Mouse (Mus musculus): Measurements from ENCODE around the gene Heatr3. TPM values are rescaled to one million over a fixed set of nuclear protein-coding genes. Genes with fewer than 3 reads are reported as not detected.

Heatr3 gene
- polyA plus RNA-seq, 1 experiment from 2014 or later, result 10.0 TPM

GRCm38 (mm10) chr8:88198945-88199571 lies 61.4 kb downstream of the Heatr3 start, which contains the start of gene Tent4b:
Gene Tent4b, plus strand, starts transcription at chr8:88199213.
- under 1% methylated on average over 67 of the region's 97 CpGs for WGBS
- H3K36me3 ChIP-seq (ENCODE audit: control insufficient read depth, insufficient read depth), result no peaks in the 10 kb centered on the region
- peak; percentile 94 for ATAC-seq
- peak within 1 kb of the TSS; percentile 86 for H3K9ac ChIP-seq (ENCODE audit: low read depth, low read length)
- peak within 1 kb of the TSS; percentile 86 for H3K4me3 ChIP-seq (ENCODE audit: low read depth, low read length)
- H3K9me3 ChIP-seq (ENCODE audit: control insufficient read depth), result no peaks in the 10 kb centered on the region
- no peaks in the 10 kb centered on the region for H3K27me3 ChIP-seq (replicated peaks; ENCODE audit: control insufficient read depth, insufficient read depth, low read length)
- 0 out of 2 replicates have a peak, but pooled peaks cover 8% of the 10 kb centered on the region for H3K4me1 ChIP-seq (replicated peaks; ENCODE audit: control insufficient read depth, insufficient read depth, low read length)
- peak within 1 kb of the TSS; percentile 96 for H3K27ac ChIP-seq (ENCODE audit: low read depth, low read length)
- no peak for TF ChIP-seq CTCF (IDR thresholded peaks at IDR 0.05; ENCODE audit: low read depth)
- H3K4me2 ChIP-seq (replicated peaks; ENCODE audit: low read depth), result peak within 1 kb of the TSS; percentile 93

DNA sequence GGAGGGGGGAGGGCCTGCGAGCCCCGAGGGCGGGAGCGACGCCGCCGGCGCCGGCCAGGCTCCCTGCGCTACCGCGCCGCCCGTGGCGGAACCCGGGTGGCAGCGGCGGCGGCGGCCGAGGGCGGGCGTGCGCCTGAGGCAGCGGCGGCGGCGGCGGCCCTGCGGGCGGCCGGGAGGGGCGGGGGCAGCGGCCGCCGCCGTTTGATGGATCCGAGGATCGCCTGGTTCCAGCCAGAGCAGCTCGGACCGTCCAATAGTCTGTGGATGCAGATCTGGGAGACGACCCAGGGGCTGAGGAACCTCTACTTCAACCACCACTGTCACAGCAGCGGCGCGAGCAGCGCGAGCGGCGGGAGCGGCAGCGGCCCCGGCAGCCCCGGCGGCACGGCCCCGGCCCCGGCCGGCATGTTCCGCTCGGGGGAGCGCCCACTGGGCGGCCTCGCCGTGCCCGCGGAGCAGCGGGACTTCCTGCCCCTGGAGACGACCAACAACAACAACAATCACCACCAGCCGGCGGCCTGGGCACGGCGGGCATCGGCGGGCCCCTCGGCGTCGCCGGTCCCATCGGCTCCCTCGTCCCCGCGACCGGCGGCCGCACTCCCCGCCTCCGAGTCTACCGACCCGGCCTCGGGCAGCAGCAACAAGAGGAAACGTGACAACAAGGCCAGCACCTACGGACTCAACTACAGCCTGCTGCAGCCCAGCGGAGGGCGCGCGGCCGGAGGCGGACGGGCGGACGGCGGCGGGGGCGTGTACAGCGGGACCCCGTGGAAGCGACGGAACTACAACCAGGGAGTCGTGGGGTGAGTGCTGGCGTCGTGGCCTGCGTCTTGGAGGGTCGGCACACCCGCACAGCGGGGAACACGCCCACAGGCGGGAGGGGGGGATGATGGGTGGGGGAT lies 62.3 kb downstream of the Heatr3 start:
- Histone ChIP-seq H3K9me3 (ENCODE audit: control insufficient read depth) (no peaks in the 10 kb centered on the region), H3K27me3 (replicated peaks; ENCODE audit: control insufficient read depth, insufficient read depth, low read length) (no peaks in the 10 kb centered on the region), H3K9ac (ENCODE audit: low read depth, low read length) (peak overlapping the region; percentile 86), H3K36me3 (ENCODE audit: control insufficient read depth, insufficient read depth) (0 out of 2 replicates have a peak, but pooled peaks cover 3% of the 10 kb centered on the region), H3K4me3 (ENCODE audit: low read depth, low read length) (peak overlapping the region; percentile 86), H3K27ac (ENCODE audit: low read depth, low read length) (peak overlapping the region; percentile 96), H3K4me2 (replicated peaks; ENCODE audit: low read depth) (peak overlapping the region; percentile 93), H3K4me1 (replicated peaks; ENCODE audit: control insufficient read depth, insufficient read depth, low read length) (0 out of 2 replicates have a peak, but pooled peaks cover 8% of the 10 kb centered on the region)
- TF ChIP-seq CTCF (IDR thresholded peaks at IDR 0.05; ENCODE audit: low read depth), result no peak; the same call in 1 of the 2 replicates
- under 1% methylated on average over 73 of the region's 117 CpGs for WGBS
- ATAC-seq, result peak; percentile 62

DNA sequence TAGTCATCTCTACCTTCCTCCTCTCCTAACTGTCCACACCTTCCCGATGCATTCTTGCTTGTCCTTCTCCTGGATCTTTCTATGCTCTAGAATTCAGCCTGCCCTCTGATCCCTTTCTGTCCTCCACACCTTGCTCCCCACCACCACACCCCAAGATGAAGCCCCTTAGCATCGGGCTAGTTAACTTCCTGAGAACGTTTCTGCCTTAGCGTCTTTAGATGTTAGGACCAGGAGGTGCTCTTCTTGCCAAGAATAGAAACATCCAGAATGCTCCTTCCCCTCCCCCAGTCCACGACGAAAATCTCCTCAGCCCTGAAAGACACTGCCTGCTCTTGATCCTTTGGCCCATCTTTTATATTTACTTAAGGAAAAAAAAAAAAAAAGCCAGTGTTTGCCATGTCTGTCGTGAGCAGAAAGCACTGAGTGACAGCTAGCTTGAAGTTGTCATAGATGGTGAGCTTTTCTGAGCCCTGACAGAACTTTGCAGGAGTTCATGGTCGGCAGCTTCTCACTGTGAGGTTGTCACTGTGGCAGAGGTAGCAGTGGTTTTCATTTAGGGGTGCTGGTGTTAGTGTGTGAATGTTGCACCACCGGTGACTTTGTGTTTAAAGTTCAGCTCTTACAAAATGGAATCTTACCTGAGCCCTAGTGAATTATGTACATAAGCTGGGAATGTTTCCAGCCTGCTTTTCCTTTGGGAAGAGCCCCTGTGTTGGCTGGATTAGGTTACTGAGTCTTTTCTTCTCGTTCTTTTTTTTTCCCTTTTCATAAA lies 63.3 kb downstream of the Heatr3 start:
- Histone ChIP-seq H3K4me1 (replicated peaks; ENCODE audit: control insufficient read depth, insufficient read depth, low read length) (0 out of 2 replicates have a peak, but pooled peaks cover 8% of the 10 kb centered on the region), H3K27me3 (replicated peaks; ENCODE audit: control insufficient read depth, insufficient read depth, low read length) (no peaks in the 10 kb centered on the region), H3K4me3 (ENCODE audit: low read depth, low read length) (peak overlapping the region; percentile 86), H3K9ac (ENCODE audit: low read depth, low read length) (peak overlapping the region; percentile 86; the same call in 1 of the 2 replicates), H3K9me3 (ENCODE audit: control insufficient read depth) (no peaks in the 10 kb centered on the region), H3K27ac (ENCODE audit: low read depth, low read length) (no peak overlapping the region), H3K36me3 (ENCODE audit: control insufficient read depth, insufficient read depth) (0 out of 2 replicates have a peak, but pooled peaks cover 5% of the 10 kb centered on the region), H3K4me2 (replicated peaks; ENCODE audit: low read depth) (peak overlapping the region; percentile 93)
- WGBS, result 15% methylated on average over 10 of the region's 10 CpGs
- no peak for TF ChIP-seq CTCF (IDR thresholded peaks at IDR 0.05; ENCODE audit: low read depth)
- ATAC-seq, result no peak

DNA sequence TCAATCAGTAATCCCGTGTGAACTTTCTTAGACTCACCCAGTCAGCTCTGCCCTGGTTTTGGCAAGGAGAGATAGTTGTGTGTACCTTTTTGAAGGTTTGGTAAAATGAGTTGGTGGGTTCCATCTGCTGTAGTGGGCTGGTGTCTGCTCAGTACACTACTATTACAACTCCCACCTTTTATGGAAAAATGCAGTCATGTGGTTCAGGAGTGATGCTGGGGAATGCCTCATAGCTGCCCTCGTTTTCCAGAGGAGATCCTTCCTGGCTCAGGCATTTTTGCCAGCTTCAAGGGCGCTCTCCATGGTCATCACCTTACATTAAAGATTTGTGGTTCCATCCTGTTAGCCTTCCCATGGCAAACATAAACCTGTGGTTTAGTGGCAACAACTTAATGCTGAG lies 64.0 kb downstream of the Heatr3 start:
- Histone ChIP-seq H3K27ac (ENCODE audit: low read depth, low read length) (no peak overlapping the region), H3K36me3 (ENCODE audit: control insufficient read depth, insufficient read depth) (0 out of 2 replicates have a peak, but pooled peaks cover 5% of the 10 kb centered on the region), H3K9me3 (ENCODE audit: control insufficient read depth) (no peaks in the 10 kb centered on the region), H3K4me2 (replicated peaks; ENCODE audit: low read depth) (peak overlapping the region; percentile 93; the same call in 1 of the 2 replicates), H3K27me3 (replicated peaks; ENCODE audit: control insufficient read depth, insufficient read depth, low read length) (no peaks in the 10 kb centered on the region), H3K4me3 (ENCODE audit: low read depth, low read length) (no peak overlapping the region), H3K9ac (ENCODE audit: low read depth, low read length) (no peak overlapping the region), H3K4me1 (replicated peaks; ENCODE audit: control insufficient read depth, insufficient read depth, low read length) (0 out of 2 replicates have a peak, but pooled peaks cover 8% of the 10 kb centered on the region)
- TF ChIP-seq CTCF (IDR thresholded peaks at IDR 0.05; ENCODE audit: low read depth), result no peak
- no peak for ATAC-seq
- 40% methylated on average over 3 of the region's 3 CpGs for WGBS

GRCm38 (mm10) chr8:88206016-88206415 lies 68.4 kb downstream of the Heatr3 start:
- Histone ChIP-seq H3K36me3 (ENCODE audit: control insufficient read depth, insufficient read depth) (0 out of 2 replicates have a peak, but pooled peaks cover 5% of the 10 kb centered on the region), H3K27ac (ENCODE audit: low read depth, low read length) (no peak overlapping the region), H3K9me3 (ENCODE audit: control insufficient read depth) (no peaks in the 10 kb centered on the region), H3K27me3 (replicated peaks; ENCODE audit: control insufficient read depth, insufficient read depth, low read length) (no peaks in the 10 kb centered on the region), H3K4me3 (ENCODE audit: low read depth, low read length) (no peak overlapping the region), H3K4me2 (replicated peaks; ENCODE audit: low read depth) (no peak overlapping the region), H3K9ac (ENCODE audit: low read depth, low read length) (no peak overlapping the region), H3K4me1 (replicated peaks; ENCODE audit: control insufficient read depth, insufficient read depth, low read length) (peaks cover 11% of the 10 kb centered on the region; the same call in 1 of the 2 replicates)
- WGBS, result 79% methylated on average over 9 of the region's 9 CpGs
- TF ChIP-seq CTCF (IDR thresholded peaks at IDR 0.05; ENCODE audit: low read depth), result no peak
- no peak for ATAC-seq
